Mouse (Mus musculus) right cerebral cortex, adult 2 months (tissue): ENCODE data around the gene Polr2e.
A peak's percentile ranks its signal among the peaks of the same experiment; 100 is the strongest.

Experiments
- DNase-seq, 2 experiments: peaks; one replicate each; pipeline ENCODE4 v3.0.0; 2021 to 2022; ENCODE audit warnings: low spot score in 2 of 2

Polr2e gene

GRCm38 (mm10) chr10:80016931-80017330, 22.7 kb downstream of the Polr2e start:
- no peak for DNase-seq

DNA sequence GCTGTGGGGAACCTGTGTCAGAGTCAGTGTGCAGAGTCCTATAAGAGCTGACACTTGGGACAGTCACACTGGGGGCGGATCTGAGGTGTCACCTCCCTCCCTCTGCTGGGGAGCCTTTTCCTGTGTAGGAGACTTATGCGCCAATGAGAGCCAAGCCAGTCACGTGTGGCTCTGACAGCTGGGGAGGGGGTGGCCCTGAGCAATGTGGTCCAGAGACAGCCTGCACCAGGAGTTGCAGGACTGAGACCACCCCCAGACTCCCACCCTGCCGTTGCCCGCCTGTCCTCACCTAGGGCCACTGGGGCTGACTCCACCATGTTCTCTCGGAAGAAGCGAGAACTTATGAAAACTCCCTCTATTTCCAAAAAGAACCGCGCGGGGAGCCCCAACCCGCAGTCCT, 23.1 kb downstream of the Polr2e start, which contains the start of gene Arhgap45:
Gene Arhgap45, plus strand, starts transcription at position 143 of the 400 bp plus-strand sequence.
- no peak for DNase-seq

DNA sequence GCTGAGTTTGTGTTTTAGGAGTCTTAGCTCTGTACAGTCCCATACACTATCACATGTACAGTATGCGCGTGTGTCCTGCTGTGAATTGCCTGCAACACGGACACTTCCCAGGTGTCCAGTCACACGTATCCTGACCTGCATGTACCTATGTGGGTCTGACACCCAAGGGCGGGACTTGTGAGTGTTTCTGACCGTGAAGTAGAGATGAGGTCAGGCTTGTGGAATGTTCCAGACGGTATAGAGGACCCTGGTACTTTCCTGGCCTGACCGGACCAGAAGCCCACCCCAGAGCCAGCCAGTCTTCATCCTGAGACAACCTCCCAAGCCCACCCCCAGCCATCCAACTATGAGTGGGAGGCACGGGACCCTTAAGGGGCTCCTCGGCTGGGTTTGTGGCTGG, 24.0 kb downstream of the Polr2e start:
- no peak for DNase-seq

- no peak for DNase-seq
Observed at GRCm38 (mm10) chr10:80014484-80015290, 24.9 kb downstream of the Polr2e start.

DNA sequence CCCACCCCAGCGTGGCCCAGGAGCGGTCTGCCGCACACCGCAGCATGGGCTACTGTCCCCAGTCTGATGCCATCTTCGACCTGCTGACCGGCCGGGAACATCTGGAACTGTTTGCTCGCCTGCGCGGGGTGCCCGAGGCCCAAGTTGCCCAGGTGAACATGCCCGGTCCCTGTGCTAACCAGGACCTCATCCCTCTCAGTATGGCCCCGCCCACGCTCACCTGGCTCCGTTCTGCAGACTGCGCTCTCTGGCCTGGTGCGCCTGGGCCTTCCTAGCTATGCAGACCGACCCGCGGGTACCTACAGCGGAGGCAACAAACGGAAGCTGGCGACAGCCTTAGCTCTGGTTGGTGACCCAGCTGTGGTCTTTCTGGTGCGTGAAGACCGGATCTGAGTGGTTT, 26.0 kb downstream of the Polr2e start:
- no peak for DNase-seq

DNA sequence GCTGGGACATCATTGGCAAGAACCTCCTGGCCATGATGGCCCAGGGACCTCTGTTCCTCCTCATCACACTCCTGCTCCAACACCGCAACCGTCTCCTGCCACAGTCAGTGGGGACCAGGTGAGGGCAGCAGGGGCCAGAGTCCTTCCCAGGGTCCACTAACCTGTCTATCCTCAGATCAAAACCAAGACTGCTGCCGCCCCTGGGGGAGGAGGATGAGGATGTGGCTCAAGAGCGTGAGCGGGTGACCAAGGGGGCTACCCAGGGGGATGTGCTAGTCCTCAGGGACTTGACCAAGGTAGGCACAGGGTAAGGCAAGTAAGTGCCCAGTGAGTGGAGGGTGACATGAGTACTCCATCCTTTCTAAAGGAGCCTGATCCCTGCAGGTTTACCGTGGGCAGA, 27.9 kb downstream of the Polr2e start:
- DNase-seq = no peak

DNA sequence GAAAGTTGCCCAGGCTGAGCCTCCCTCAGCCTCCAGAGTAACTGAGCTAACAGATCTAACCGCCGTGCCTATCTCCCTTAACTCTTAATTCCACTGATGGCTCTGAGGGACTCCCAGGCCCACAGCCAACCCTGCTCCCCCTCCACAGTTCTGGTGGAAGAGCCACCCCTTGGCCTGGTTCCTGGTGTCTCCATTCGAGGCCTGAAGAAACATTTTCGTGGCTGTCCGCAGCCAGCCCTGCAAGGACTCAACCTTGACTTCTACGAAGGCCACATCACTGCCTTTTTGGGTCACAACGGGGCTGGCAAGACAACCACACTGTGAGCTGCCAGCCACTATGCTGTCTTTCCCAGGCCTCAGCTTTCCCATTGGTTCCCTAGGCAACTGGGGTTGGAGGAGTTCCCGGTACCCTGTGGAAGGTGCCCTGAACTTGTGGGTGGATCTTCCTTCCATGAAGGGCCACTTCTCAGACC, 35.3 kb downstream of the Polr2e start:
- DNase-seq = no peak

- no peak for DNase-seq
Observed at GRCm38 (mm10) chr10:80003374-80004232, 36.0 kb downstream of the Polr2e start.

GRCm38 (mm10) chr10:80002829-80003228, 36.8 kb downstream of the Polr2e start:
- no peak for DNase-seq

DNA sequence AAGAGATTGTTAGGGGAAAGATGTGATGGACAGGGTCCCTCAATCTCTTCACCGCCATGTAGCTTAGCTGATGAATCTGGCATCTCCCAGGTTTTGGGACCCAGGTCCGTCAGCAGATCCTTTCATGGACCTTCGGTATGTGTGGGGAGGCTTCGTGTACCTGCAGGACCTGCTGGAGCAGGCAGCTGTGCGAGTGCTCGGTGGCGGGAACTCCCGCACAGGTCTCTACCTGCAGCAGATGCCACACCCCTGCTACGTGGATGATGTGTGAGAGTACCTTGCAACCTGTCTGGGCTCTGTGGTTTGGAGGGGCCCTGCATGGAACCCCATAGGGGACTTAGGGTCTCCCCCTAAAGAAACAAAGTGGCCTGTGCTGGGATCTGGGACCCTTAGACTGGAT, 37.6 kb downstream of the Polr2e start:
- no peak for DNase-seq

GRCm38 (mm10) chr10:79997819-79998218, 41.8 kb downstream of the Polr2e start:
- no peak for DNase-seq

GRCm38 (mm10) chr10:79997034-79997760, 42.4 kb downstream of the Polr2e start:
- peak; percentile 73 to 79 for DNase-seq

DNA sequence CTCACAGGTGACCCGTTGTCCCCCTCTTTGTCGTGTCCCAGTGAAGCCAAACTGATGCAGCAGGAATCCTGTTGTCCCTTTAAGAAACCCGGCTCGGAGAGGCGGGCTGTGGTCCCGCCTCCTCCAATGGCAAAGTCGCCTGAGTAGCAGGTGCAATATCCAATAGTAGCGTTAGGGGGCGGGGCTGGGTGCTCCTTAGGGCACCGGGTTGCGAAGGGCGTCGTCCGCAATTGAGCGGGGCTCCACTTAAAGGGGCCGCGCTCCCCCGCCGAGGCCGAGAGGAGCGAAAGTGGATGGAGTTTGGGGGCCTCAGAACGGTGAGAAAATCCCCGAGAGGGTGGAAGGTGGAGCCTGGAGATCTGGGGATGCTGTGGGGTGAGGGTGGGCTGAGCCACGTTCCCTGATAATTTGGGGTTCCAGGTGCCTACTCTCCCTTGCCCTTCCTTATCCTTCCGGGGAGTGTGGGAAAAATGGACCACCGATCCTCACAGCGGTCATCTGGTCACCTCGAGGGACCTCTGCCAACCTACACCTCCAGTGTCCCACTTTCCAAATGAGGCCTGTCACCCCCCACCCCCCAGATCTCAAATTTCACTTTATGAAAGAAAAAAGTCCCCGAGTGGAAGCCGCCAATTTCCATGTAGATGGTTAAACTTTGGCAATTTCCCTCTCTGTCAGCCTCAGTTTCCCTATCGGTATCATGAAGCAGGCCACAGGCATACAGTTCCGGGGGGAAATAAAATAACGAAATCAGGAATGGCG, 43.1 kb downstream of the Polr2e start, which contains the start of gene Abca7:
Gene Abca7, plus strand, starts transcription at position 223 of the 762 bp plus-strand sequence.
- DNase-seq = peak; percentile 95 to 97

DNA sequence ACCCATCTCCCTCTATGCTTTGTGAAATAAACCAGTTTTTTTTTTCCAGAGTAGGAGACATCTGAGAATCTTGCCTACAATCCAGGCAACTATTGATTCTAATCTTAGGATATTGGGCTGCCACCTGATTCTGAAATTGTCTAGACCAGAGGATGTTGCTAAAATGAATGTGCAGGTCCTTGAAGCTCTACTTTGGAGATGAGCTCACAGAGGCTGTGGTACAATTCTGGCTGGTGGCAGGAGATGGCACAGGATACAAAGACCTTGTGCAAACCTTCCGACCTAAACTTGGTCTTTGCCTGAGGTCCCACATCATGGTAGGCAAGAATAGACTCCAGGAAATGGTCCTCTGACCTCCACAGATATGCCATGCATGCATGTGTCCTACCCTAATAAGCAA, 44.0 kb downstream of the Polr2e start:
- DNase-seq = no peak

DNA sequence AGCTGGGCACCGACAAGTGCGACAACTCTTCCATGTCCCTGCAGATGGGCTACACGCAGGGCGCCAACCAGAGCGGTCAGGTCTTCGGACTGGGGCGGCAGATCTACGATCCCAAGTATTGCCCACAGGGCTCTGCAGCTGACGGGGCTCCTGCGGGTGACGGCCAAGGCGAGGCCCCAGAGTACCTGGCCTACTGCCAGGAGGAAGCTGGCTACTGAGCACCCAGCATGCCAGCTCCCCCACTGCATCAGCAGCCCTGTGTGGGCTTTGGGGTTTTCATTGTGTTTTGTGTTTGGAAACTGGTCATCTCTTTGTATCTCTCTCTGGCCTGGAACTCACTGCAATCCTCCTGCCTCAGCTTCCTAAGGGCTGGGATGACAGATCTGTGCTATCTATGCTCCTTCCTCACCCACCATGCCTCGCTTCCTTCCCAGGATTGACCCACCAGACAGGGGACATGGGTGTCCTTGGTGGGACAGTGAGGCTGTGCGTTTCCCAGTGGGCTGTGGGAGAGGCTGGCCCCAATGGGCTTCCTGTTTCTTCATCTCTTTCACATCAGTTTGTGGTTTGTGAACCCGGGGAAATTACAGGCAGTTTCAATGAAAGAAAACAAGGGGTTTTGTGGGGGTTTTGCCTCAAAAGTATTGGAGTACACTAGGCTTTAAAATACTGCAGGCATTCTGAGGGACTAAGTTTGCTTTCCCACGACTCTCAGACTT, 45.0 kb downstream of the Polr2e start:
- no peak for DNase-seq

GRCm38 (mm10) chr10:79991548-79991947, 48.0 kb downstream of the Polr2e start:
- no peak for DNase-seq

- no peak for DNase-seq
Observed at GRCm38 (mm10) chr10:79991099-79991498, 48.5 kb downstream of the Polr2e start.

GRCm38 (mm10) chr10:79989870-79990269, 49.7 kb downstream of the Polr2e start:
- no peak for DNase-seq

- DNase-seq = no peak
Observed at GRCm38 (mm10) chr10:79989272-79989786, 50.3 kb downstream of the Polr2e start.
